Mouse (Mus musculus) kidney, adult 2 months (tissue): ENCODE measurements around the gene Dbh.

Source experiments
- CTCF ChIP-seq: fragments of 200-500 bp; conservative IDR thresholded peaks from 2 replicates; pipeline ENCODE4 v1.5.1; 2011; ENCODE audit warnings: low read depth, mild to moderate bottlenecking, control low read depth, low read length, moderate library complexity, mixed read lengths; ENCODE audit not compliant: insufficient read depth, insufficient read length
- POLR2A ChIP-seq: fragments of 200-500 bp; IDR thresholded peaks from one replicate; pipeline ENCODE4 v1.6.1; 2011; ENCODE audit warnings: low read depth, low read length, control low read depth

- TF ChIP-seq CTCF (no peak), POLR2A (no peak)
Measured at GRCm38 (mm10) chr2:27156596-27156995, 8.4 kb upstream of the Dbh start.
